Mouse (Mus musculus) small intestine, adult 2 months (tissue): ENCODE data around the gene Kcnn4.
"Not testable (repeated sequence)": the region's sequence is repeated elsewhere in the genome, so short reads cannot be mapped to it uniquely, and the experiment has no call there.

Experiments used
- CTCF ChIP-seq: fragments of 200-500 bp; IDR thresholded peaks from 2 replicates; pipeline ENCODE4 v1.5.1; 2012; ENCODE audit warnings: low read depth, mild to moderate bottlenecking, control low read depth, inconsistent platforms, low read length, moderate library complexity, mixed read lengths; ENCODE audit not compliant: insufficient replicate concordance, insufficient read length; ENCODE audit errors: extremely low read depth
- POLR2A ChIP-seq: fragments of 200-500 bp; IDR thresholded peaks from 2 replicates; pipeline ENCODE4 v1.6.1; 2012; ENCODE audit warnings: low read depth, mild to moderate bottlenecking, control low read depth, inconsistent platforms, low read length, moderate library complexity

DNA sequence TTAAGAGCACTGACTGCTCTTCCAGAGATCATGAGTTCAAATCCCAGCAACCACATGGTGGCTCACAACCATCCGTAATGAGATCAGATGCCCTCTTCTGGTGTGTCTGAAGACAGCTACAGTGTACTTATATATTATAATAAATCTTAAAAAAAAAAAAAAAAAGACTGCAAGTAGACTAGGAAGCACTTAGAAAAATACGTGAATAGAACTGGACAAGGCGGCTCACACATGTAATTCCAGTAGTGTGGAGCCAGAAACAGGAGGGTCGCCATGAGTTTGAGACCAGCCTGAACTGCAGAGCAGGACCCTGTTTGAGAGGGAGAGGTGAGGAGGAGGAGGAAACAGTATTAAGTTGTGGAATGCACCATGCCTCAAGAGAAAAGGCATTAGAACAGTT is 30.4 kb downstream of the Kcnn4 start:
- not testable (repeated sequence) for TF ChIP-seq CTCF, POLR2A
